Mouse (Mus musculus) brain, embryonic 14.5 days (tissue): ENCODE results near the gene Pdzd8. TPM values are rescaled to one million over a fixed set of nuclear protein-coding genes. Genes with fewer than 3 reads are reported as not detected.
A peak's percentile ranks its signal among the peaks of the same experiment; 100 is the strongest.

Experiments used
- DNase-seq: peaks from one replicate; pipeline ENCODE4 v3.0.0-alpha.2; 2011; ENCODE audit warnings: low read depth
- CTCF ChIP-seq: fragments of 200-500 bp; IDR thresholded peaks from 2 replicates; pipeline ENCODE4 v1.5.1; 2012; ENCODE audit warnings: inconsistent platforms, mild to moderate bottlenecking, moderate library complexity, borderline replicate concordance; ENCODE audit not compliant: insufficient read depth, insufficient read length; ENCODE audit errors: extremely low read depth
- POLR2A ChIP-seq: fragments of 200-500 bp; IDR thresholded peaks from 2 replicates; pipeline ENCODE4 v1.6.1; 2012; ENCODE audit warnings: mild to moderate bottlenecking, inconsistent platforms, borderline replicate concordance; ENCODE audit not compliant: poor library complexity, insufficient read depth, insufficient read length, severe bottlenecking; ENCODE audit errors: extremely low read depth
- polyA plus RNA-seq: library from polyadenylated mRNA; depleted of rRNA; stranded (reverse); fragments of >200 nt; gene quantifications from 2 replicates; pipeline ENCODE4 v1.2.3, GENCODE M21; 2012

Gene Pdzd8
- polyA plus RNA-seq, 1 experiment, result 18.8 TPM

DNA sequence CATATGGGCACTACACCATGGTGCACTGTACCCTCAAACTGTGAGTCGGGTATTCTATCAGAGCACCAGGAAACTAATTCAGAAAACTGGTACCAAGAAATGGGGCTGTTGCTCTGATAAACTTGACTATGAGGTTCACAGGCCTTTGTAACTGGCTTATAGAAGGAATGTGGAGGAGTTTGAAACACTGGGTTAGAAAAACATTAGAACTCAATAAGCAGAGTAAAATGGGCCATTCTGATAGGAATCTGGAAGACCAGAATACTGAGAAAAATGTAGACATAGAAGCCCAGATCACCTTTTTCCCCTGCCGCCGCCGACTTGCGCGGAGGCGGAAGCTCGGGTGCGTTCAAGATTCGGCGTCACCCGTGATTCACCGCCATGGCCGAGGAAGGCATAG, 23.6 kb downstream of the Pdzd8 start, which contains the start of gene Rps12-ps3:
TSS of gene Rps12-ps3 (plus strand) at position 301 of the 400 bp plus-strand sequence.
- DNase-seq, result no peak
- TF ChIP-seq POLR2A (no peak), CTCF (no peak)

DNA sequence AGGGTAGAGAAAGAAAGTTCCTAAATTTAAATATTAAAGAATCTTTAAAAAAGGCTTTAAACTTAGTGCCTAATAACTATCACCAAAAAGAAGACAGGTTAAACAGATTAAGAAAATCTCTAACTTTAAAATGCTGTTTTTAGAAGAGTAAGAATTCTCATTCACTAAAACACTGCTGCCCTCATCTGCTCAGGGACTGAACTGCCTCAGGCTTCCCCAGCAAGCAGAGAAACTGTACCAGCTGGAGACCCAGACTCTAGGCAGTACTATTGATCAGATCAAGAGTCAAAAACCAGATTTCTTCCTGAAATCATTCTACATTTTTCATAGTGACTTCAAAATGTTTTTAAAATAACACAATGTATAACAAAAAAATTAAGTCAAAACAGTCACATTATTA, 29.0 kb downstream of the Pdzd8 start:
- DNase-seq, result peak; percentile 71
- TF ChIP-seq CTCF (peak; percentile 58), POLR2A (no peak)

DNA sequence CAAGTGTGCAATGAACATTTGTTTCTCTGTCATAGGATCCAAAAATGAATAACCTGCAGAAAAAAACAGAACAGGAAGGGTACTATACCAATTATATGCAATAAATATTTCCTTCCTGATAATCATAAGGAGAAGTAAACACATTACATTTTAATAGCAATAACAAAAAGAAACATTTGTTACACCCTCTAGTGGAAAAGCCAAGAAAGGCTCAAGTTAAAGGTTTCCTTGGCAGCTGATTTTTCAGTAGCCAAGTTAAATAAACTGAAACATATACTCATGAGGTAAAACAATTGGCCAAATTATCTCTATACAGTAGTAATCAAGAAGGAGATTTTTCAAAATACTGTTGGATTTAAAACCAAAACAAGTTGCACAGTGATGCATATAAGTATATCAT, 30.3 kb downstream of the Pdzd8 start:
- TF ChIP-seq CTCF (no peak), POLR2A (no peak)
- peak; percentile 5 for DNase-seq

DNA sequence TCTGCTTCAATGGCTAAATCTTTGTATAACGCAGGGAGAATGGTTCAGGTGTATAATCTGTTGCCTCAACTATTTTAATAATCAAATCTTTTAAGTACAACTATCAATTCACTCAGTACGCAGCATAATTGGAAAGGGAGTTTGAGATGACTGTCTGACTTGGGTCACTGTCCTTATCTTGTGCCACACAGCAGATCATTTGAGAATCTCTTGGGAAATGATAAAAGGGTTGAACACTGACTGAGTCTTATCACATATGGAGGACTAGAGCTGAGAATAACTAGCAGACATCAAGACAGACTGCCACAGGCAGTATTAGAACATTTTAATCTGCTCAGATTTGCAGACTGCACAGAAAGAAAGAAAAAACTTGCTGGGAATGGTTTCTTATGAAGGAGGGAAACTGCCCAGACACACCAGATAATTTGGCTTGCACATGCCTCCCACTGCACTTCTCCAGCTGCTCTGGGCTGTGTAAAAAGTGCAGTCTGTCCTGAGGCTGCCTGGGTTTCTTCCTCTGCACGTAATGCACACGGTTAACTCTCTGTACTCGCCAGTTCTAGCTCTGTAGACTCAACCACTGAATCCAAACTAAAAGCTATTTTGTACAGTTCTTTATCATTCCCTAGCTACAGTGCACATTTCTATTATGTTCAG, 53.3 kb downstream of the Pdzd8 start:
- TF ChIP-seq POLR2A, result no peak
- TF ChIP-seq CTCF, result no peak
- DNase-seq, result no peak

DNA sequence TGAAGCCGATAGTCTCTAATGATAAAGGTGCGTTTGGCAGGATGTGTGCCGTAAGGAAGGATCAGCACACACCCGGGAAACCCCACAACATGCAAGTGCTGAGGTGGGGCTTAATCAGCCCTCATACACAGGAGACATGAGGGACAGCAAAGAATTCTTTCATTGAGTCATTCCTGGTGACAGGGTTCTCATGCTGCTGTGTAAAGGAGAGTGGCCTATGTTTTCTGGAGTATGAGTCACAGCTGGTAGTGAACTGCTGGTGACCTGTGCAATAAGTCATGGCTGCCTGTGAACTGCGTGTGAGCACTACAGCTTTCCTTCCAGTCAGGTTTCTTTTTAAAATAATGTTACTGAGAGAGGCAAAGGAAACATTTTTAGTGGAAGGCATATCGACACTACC, 55.8 kb downstream of the Pdzd8 start:
- no peak for DNase-seq
- TF ChIP-seq POLR2A, result no peak
- TF ChIP-seq CTCF, result no peak

DNA sequence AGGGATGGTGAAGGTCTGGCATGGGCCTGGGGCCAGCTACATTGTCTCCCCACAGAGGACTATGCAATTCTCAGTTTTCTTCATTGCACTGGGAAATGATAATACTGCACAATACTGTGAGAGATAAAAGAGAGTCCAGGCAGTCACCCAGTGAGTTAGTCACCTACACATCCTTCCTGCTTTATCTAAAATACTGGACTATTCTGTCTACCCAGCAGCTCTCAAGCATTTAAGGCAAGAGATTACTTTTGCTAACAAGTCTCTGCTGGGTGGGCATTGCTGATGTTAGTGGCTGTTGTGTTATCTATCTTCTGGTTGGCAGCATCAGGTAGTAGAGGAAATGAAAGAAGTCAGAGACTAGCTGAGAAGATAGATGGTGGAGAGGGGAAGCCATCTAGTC, 56.5 kb downstream of the Pdzd8 start:
- TF ChIP-seq CTCF, result no peak
- TF ChIP-seq POLR2A, result no peak
- DNase-seq, result no peak

DNA sequence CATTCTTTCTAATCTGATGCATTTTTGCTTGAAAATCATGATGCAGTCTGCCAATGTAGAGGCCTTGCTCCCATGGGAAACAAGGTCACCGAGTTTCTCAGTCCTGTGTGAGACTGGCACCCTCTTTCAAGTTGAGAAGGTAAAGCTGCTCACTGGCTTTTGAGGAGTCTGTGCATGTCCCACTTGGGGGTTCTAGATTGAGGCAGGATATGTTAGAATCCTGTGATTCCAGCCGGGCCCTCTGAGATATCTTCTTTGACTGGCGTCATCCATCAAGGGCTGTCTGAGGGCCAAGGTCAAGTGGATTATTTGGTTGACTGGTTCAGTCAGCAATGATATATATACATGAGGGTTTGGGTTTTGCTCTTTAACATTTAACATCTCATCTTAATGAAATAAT, 63.6 kb downstream of the Pdzd8 start:
- TF ChIP-seq CTCF (no peak), POLR2A (no peak)
- no peak for DNase-seq

DNA sequence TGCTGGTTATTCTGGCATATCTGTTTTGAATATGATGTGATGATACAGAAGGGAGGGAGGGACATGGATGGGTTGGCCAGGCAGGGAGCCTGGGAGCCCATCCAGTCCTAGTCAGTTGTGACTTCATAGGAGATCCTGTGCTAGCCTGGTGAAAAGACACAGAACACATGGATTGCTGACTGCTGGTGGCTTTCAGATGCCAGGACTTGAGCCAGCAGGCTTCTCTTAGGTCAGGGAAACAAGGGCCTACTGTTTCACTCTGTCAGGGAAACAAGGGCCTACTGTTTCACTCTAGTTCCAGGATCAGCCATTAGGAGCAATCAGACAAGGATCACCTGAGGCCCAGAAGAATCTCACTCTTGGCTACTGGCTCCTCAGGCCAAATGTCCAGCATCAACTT, 64.7 kb downstream of the Pdzd8 start:
- TF ChIP-seq CTCF (no peak), POLR2A (no peak)
- no peak for DNase-seq

DNA sequence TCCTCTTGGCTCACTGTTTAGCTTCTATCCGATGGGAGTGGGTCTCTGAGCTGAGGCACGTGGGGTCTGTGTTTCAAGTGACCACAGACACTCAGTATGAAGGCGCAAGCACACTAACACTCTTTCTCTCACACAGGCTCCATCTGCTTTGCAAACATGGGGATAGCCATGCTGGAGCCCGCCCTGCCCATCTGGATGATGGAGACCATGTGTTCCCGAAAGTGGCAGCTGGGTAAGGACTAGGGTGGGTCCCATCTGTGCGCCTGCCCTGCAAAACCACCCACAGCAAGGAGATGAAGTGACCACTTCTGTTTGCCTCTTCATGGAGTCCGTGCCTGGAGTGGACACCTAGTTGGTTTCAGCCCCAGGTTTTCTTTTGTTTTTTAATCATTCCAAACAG, 69.2 kb downstream of the Pdzd8 start:
- no peak for DNase-seq
- no peak for TF ChIP-seq CTCF
- TF ChIP-seq POLR2A, result no peak

DNA sequence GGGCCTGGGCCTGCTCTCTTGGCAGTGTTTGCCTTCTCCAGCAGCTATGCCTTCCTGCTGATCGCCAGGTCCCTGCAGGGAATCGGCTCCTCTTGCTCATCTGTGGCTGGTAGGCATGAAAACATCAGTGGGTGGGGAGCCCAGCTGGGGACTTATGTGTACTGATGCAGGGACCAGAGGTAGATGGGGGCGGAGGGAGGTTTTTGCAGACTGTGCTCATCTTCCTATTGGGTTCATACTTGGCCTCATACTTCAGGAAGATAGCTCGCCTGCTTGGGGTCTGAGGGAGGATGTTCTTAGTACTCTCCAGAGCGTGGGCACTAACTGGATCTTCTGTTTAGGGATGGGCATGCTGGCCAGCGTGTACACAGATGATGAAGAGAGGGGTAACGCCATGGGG, 72.4 kb downstream of the Pdzd8 start:
- TF ChIP-seq CTCF, result no peak
- no peak for TF ChIP-seq POLR2A
- no peak for DNase-seq

DNA sequence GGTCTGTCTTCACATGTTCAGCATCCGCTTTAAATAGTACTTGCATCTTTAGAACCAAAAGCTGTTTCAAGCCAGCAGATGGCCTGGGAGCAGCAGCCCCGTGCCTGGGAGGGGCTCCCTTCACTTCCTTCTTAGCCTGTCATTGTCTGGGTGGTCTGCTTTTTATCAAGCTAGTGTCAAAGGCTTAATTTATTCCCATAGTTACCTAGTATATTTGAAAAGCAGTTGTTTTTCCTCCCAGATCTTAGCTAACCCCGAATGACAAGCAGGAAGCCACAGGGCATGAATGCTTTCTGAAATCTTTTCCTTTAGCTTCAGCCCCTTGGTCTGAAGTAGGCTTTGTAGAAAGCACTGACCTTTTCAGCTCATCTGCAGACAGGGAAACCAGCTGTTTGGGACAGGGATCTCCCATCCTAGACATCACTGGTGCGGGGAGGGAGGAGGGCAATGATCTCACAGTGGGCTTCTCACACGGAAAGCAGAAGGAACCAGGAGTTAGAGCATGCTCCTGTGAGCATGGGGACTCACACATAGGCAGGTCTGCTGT, 78.1 kb downstream of the Pdzd8 start:
- TF ChIP-seq POLR2A (no peak), CTCF (no peak)
- peak; percentile 84 for DNase-seq

DNA sequence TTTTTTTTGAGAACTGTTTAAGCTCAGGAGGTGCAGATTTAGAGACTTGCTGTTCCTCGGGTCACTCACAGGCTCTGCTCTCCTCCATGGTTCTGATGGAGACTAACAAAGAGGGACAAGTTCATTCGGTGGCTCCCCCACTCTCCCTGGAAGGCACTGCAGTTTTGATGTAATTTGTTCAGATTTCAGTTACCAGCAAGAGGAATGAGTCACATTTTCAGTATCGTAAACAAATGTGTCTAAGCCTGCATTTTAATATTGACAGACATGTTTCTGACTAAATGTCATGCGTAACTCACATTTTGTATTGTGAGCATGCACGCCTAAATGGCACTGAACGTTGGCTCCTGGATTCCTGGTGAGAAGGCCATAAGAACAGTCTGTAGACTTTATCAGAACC, 79.7 kb downstream of the Pdzd8 start:
- TF ChIP-seq CTCF (no peak), POLR2A (no peak)

DNA sequence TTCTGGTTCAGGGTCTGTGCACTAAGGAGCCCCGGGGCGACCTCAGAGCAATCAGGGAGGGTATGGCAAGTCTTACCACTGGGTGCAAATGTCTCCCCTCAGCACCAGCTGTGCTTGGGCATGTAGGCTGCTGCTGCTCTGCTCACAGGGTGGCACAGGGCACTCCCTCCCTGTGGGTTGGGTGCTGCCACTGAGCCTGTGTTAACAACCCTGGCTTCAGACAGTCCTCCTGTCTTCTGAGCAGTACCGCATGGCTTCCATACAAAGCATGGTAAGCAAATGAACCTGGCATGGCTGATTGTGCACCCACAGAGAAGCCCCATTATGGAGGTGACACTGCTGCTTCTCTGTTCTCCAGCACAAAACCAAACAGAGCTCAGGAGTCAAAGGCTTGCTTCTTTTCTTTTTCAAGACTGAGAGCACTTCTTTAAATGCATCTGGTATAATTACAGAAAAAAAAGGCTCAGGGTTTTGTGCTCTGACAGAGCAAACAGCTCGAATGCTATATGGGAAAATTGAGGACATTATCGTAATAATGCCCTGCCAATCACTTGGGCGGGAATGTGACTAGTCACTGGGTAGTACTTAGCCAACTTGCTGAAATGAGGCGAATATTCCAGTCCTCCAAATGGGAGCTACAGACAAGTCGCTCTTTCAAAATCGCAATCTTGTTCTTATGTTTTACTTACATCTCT, 80.6 kb downstream of the Pdzd8 start:
- no peak for TF ChIP-seq POLR2A
- no peak for TF ChIP-seq CTCF
- DNase-seq, result peak; percentile 90

More for the DNA sequence above, 79.7 kb downstream of the Pdzd8 start:
- peak; percentile 40 for DNase-seq
